Mouse (Mus musculus) C2C12 (cell line): ENCODE measurements around the gene Lrch1.

Source experiments
- CTCF ChIP-seq: IDR thresholded peaks from one replicate; pipeline ENCODE4 v1.5.1; 2011; ENCODE audit not compliant: control insufficient read depth, insufficient read depth, insufficient read length
- USF1 ChIP-seq: IDR thresholded peaks from one replicate; pipeline ENCODE4 v1.6.1; 2011; ENCODE audit warnings: low read depth, mild to moderate bottlenecking, control low read depth, moderate library complexity

DNA sequence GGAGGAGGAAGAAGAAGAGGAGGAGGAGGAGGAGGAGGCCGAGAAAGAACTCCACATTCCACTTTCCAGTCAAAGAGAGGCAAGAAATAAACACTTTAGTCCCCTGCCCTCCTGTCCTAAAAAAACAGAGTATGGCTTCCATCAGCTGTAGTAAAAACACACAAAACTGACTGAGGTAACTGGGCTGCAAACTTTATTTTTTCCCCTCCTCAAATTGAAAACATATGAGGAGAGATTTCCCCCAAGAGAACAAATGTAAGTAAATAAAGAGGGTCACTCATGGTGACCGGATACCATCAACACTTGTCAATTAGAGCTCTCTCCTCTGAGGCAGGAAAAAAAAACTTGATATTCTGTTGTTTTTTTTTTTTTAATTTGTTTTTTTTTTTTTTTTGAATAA is 125.6 kb downstream of the Lrch1 start:
- no peak for TF ChIP-seq USF1
- TF ChIP-seq CTCF = no peak
